Mouse (Mus musculus) spleen, postnatal 10 days (tissue): ENCODE data around the gene 4932438H23Rik.

ENCODE experiments used
- DNase-seq, 2 experiments: peaks; one replicate each; pipeline ENCODE4 v3.0.0; 2021 to 2022; ENCODE audit warnings: low spot score in 2 of 2

Gene 4932438H23Rik

DNA sequence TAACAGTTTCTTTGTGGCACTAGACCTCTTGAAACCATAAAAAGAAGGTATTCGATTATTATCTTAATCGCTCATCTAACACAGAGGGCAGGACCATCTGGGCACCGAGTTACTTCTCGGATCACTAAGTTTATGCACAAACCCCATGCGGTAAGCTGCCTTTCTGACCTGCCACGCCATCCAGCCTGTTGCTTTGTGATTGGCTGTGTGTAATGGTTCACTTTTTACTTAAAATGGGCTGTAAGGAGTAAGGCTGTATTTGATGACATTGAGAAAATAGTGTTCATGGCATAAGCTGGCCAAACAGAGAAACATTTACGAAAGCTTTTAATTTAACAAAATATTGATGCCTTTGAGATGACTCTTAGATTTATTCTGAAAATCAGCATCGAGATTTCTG, at the start of gene 4932438H23Rik:
Gene 4932438H23Rik (minus strand): TSS at position 101 of the 400 bp plus-strand sequence.
- no peak for DNase-seq

DNA sequence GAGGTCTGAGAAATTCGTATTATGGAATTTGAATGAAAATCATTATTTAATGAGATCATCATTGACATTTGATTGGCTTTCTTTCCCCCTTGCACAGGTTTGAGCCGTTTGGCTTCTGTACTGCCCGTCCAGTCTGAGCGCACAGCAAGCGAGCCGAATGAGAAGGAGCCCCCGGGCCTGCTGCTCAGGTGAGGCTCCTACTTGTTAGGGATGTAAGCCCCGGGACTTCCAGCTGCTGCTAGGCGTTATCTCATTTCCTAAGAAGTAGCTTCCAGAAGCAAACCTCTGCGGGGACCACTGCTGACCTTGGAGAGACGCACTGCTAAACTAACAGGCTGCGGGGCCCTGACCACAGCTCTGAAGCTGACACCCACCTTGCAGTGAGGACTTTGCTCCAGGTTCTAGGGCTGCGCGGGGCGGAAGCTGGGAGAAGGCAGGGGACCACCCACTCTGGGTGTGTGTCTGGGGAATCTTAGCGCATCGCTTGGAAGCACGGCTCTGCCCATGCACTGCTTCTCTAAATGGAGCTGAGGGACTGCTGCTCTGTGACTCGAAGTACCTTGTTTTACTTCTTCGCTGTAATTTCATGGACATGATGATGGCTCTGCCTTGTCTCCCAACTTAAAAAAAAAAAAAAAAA, 46.2 kb upstream of the 4932438H23Rik start:
- no peak for DNase-seq

DNA sequence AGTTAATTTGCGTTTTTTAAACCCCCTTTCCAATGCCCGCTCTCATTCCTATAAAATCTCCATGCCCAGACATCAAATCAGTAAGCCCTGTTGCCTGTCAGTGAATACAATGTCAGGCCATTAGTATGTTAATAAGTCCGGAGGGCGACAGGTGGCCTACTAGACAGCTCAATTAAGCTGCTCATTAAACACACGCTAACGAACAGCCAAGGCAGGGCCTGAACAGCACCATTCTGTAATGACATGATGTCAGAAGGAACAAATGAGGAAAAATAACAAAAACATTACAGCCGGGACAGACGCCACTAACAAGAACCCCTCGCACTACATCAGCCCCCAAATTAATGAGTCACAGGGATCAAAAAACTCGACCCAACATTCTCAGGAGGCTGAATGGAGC, 45.5 kb upstream of the 4932438H23Rik start:
- DNase-seq = no peak

DNA sequence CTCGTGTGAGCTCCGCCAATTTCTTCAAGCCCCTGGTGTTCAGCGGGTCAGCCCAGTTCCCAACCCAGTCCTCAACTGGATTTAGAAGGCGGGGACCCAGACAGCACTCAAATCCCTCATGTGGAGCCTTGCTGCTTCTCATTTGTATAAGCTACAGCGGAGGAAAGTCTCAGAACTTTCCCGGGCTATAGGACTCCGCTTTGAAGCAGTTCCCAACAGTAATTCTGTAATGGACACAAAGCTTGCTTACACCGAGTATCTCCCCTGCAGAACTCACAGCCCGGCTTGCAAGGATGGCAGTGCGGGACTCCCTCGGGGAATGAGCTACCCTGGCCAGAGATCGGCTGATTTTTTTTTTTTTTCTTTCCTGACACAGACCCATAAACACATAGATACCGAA, 45.1 kb upstream of the 4932438H23Rik start:
- no peak for DNase-seq

DNA sequence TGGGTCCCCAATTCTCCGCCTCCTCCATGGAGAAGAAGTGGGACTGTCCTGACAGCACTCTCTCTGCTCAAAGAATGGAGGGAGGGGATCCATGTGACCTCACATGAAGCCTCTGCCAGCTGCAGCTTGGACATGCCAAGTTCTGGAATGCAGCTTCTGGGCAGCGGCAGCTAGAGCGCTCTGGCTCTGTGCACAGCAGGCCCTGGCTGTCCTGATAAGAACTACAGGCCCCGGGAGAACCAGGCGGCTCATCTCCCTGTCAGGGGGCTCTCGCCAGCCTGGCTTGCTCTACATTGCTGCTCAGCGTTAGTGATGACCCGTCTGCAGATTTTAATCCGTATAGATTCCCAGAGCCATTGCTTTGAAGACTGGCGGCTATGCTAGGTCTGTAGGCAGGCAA, 44.6 kb upstream of the 4932438H23Rik start:
- DNase-seq = no peak

DNA sequence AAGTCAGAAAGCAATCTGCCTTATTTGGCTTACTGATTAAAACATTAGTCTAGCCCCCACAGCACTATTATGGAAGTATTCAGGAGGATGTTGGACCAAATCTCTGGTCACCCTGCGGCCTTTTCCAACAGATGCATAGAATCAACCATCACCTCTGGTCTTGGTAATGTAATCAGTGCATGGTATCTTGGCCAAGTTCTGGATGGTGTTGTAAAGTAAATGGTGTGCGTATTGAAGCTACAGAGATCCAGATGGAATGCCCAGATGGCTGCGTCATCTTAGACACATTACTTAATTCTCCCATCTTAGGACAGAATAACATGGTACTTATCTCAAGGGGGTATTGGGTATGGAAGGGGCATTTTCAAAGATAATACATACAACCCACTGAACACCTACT, 43.8 kb upstream of the 4932438H23Rik start:
- DNase-seq = no peak

DNA sequence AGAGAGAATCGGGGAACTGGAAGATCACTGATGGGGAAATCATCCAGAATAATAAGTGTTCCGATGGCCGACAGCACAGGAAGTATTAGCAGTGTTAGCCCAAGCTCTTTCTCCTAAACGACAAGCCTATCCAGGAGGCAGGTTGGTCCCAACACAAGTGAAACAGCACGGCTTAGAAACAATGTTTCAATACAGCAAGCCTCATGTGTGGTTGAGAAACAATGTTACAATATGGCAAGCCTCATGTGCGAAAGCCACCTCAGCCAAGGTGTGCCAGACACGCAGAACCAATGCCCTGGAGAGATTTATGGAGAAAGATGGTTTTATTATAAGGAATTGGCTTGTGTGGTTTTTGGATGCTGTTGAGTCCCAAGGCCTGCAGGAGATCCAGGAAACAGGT, 43.2 kb upstream of the 4932438H23Rik start:
- DNase-seq = no peak

DNA sequence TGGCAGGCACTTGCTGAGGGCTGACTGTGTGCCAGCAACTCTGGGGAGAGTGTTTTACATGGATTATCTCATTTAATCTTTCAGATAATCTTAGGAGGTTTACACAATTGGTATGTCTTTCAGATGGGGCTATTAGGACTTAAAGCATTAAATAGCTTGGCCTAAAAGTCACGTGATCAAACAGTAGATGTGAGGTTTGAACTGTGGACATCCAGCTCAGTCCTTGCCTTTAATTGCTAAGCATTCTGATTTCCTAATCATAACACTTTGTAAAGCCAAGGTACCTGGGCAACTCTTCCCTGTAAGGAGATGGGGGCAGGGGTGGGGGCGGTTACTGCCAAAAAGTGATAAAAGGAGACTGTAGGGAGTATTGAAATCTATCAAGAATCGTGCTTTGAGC, 41.7 kb upstream of the 4932438H23Rik start:
- no peak for DNase-seq

DNA sequence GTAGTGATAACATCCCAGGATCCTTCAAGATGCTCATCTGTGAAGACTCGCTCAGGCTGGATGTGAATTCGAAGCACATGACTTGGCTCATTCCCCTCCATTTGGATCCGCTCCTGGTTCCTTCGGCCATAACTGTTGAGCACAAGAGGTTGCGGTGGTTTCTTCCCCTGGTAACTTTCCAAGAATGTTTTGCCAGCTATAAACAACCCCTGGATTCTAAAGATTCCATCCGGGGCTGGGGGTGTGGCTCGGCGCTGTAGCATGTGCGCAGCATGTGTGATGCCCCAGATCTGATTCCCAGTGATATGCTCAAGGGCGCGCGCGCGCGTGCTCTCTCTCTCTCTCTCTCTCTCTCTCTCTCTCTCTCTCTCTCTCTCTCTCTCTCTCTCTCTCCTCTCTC, 35.0 kb upstream of the 4932438H23Rik start:
- DNase-seq = no peak

DNA sequence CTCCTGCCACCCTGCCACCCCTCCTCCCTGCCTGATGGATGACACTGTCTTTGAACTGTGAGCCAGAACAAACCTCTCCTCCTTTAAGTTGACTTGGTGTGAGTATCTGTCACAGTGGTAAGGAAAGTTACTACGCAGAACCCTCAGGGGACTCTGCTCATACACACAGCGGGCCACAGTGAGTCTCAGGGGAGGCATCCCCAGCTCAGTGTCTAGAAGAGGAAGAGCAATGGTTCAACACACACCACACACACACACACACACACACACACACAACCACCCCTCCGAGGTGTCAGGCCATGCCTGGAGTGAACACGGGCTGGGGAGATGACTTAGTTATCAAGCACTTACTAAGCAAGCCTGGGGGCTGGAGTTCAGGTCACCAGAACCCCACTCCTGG, 33.5 kb upstream of the 4932438H23Rik start:
- DNase-seq = peak in 1 of 2 experiments; percentile 34

DNA sequence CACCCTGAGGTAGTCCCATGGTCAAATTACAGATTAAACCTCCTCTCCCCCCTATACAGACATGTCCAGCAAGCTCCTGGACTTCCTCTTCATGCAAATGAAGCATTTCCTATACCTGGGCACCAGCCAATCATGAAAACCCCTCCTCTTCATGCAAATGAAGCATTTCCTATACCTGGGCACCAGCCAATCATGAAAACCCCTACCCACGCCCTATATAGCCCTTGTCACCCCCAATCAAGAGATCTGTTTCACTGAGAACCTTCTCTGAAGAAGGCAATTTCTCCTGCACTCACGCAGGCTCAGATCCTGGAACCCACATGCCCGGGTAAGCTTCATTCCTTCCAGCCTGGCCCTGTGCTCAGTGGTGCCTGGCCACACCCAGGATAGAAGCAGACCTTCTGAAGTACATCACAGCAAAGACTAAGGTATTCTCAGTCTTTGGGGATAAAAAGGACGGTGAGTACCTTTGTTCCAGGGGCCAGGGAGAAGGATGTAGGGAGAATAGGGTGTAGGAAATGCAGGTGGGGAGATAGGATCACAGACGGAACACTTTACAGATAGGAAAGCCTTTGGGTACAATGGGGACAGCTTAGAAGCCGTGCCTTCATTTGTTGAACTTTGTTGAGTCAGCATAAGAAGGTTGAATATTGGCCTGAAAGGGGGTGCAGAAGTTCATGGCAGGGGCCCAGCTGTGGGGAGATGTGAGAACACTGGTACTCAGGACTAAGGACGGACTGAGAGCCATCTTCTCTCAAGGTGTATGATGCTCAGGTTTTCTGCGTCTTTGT, 32.0 kb upstream of the 4932438H23Rik start:
- DNase-seq = no peak

DNA sequence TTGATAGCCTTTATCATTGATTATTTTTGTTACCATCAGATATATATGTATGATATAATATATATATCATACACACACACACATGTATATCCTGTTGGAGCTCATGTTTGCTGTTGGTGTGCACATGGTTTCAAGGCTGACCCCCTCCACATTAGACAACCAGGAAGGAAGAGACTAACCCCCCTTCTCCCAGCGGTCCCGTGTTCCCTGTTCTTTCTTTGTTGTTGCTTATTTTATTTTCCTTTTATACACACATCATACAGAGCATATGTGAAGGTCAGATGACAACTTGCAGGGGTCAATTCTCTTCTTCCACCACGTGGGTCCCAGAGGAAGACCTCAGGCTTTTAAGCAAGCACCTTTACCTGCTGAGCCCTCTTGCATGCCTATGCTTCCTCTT, 29.3 kb upstream of the 4932438H23Rik start:
- DNase-seq = no peak

DNA sequence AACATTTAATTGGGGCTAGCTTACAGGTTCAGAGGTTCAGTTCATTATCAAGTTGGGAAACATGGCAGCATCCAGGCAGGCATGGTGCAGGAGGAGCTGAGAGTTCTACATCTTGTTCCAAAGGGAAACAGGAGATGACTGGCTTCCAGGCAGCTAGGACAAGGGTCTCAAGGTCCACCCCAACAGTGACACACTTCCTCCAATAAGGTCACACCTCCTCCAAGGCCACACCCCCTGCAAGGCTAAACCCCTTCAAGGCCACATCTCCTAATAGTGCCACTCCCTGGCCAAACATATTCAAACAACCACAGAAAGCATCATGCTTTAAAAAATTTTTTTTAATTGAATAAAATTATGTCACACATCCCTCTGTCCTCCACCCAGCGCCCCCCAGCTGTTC, 28.9 kb upstream of the 4932438H23Rik start:
- DNase-seq = no peak

DNA sequence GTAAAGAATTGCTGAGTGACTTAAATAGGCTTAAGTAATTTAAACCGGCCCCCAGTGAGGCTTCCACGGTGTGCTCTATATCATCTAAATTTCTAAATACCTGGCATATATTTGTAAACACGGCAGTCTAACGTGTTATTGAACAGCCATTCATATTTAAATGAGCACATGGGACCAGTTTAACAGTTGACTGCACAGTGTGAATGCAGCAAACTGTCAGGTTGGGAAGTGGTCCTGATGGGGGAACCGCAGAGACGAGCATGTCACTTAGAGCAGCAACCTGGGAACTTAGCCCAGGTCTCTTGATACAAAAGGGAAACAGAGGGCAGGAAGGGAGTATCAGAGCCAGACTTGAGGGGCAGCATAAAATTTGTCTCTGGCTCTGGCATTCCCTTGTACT, 25.0 kb upstream of the 4932438H23Rik start:
- no peak for DNase-seq

DNA sequence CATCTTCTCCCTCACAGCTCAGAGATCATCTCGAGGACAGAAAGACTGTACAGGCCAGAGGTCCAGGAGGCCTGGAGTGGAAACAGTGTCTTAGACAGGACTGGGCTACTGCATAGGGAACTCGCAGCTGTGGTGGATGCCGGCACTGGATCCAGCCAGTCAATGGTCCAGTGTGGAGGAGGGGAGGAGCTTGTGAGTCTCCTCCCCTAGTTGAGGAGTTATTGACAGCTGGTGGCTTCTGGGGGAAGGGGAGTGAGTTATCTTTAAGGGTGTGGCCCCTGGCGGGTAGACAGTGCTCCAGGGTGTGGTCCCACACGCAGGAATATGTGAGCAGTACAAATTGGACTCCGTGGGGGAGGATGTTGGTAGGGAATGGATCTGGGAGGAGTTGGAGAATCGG, 21.8 kb upstream of the 4932438H23Rik start:
- DNase-seq = no peak

DNA sequence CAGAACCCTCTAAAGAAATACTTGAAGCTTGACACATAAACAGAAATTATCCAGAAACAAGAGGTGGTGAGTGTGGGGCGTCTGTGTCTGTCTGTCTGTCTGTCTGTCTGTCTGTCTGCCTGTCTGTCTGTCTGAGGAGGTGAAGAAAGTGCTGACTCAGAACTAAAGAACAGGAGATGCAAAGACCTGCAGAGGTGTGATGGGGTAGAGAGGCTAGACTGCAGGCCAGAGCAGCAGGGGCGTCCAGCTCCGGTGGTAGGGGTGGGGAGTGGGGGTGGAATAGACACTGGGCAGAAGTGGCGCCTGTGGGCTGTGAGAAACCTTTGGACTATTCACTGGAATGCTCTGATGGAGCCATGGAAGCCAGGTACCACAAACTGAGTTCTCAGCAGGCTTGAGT, 21.1 kb upstream of the 4932438H23Rik start:
- DNase-seq = no peak

DNA sequence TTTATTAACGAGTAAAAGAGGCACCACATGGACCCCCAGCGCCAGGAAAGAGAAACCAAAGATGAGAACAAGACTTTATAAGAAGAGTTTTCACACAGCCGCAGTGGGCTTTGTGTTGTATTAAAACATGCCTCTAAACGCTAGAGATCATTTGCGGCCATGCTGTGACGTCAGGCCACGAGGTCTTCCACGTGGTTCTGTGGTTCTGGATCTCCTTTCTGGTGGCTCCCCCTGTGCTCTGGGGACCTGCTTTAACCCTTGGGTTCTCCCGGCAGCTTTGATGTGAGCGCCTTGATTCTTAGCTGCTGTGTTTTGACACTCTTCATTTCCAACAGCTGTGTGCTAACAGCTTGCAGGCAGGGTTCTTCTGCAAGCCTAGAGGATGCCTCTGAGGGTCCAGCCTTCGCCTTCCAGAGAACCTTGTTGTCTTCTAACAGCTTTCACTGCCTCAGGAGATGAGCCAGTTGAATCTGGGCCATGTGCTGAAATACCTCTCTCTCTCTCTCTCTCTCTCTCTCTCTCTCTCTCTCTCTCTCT, 16.1 kb upstream of the 4932438H23Rik start:
- no peak for DNase-seq

DNA sequence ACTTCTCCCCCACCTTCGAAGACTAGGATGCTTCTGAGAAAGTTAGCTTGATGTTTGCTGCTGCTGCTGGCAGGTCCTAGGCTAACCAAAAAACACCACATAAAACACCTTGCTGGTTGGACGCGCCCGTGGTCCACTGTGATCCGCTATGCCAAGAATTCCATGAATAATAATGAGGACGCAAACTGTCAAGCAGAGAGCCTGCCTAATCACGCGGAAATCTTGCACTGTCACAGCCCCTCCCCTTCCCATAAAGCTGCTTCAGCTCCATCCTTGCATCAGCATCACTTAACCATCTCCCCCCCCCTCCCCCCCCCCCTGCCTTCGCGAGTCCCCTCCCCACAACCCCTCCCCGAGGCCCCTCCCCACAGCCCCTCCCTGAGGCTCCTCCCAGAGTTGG, 12.7 kb upstream of the 4932438H23Rik start:
- DNase-seq = no peak

DNA sequence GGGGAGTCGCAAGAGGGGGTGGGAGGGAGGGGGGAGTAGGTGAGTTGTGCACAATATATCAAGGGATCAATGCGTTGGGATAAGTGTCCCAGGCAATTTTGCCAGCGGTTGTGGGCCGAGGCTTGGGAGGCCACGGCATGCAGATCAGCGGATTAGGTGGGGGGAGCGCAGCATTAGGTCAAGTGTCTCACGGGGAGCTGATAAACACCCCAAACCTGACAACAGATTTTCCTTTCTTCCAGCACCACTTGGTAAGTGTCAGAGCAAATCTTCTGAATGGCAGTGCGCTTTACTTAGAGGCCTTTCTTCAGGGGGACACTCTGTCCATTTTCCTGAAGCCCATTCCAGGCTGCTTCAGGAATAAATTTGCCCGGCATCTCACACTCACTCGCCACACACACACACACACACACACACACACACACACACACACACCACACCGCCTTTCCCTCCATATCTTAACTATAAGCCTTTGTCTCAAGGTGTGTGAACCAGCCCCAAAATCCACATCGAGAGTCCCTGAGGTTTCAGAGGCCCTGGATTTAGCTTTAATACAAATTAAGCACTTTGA, 10.6 kb upstream of the 4932438H23Rik start:
- no peak for DNase-seq

DNA sequence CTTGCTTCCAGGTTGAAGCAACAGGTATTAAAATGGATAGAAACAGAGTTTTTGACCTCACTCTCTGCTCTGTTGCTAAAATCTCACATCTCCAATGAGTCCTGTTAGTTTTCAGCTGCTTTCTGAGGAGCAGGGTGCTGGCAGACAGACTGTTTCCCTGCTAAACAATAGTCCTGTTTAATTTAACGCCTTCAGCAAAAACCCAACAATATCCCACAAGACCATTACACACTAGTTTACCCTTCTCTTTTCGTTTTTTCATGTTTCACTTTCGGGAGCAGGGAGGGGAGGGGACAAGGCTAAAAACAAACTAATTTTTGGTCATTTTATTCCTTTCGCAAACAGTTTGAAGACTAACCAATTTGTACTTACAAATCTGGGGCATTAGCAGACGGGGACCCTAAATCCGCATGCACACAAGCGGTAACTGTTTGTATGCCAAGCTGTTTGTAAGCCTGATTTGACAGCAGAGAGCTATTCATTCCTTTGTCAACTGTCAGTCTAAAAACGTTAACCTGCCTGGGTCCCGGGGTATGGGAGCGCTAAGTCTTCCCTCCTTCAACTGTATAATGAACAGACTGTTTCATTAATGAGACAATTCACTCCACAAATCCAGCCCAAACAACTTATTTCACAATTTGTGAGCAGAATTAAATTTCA, 10.0 kb upstream of the 4932438H23Rik start:
- DNase-seq = no peak

DNA sequence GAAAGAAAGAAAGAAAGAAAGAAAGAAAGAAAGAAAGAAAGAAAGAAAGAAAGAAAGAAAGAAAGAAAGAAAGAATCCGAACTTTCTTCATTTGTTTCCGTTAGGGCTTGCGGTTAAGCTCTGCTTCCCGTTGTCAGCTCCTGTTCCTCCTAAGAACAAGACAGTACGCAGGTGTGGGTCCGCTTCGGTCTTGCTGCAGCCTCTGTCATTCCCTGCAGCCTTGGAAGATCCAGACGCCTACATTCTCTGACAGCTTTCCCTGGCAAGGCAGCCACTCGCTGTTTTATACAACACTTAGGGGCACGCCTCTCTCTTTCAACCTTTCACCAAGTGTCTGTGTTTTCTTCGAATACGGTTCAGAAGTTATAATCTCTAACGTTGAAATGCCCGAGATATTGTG, 8.5 kb upstream of the 4932438H23Rik start:
- DNase-seq = peak in 1 of 2 experiments; percentile 35

DNA sequence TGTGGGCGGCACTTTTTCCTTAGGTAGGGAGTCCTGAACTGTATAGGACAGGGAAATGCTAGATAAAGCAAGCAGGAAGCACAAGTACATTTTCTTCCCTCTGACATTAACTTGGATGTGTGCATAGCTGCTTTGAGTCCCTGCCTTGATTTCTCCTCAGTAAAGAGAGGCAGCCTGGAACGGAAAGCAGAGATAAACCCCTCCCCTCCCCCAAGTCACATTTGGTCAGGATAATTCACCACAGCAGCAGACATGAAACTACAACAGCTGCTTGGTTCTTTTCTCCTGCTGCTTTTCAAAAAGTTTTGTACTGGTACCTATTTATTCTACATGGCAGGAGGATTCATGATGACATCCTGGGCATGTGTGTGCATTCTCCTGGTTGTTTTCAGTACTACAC, 5.6 kb upstream of the 4932438H23Rik start:
- no peak for DNase-seq
